ENCODE assay signal across 23 mouse cellular contexts in the genomic region with DNA sequence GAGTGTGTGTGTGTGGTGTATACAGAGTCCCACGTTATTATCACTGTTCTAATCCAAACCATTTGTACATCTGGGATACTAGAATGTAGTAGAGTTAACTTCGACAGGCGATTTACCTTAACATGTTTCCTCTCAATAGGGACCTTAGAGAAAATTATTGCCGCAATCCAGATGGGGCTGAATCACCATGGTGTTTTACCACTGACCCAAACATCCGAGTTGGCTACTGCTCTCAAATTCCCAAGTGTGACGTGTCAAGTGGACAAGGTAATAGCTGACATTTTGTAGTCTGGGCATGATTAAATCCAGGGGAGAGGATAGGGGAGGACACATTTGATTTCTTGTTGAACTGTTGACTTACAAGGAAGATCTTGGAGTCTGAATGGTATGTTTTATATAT. TPM values are rescaled to one million over a fixed set of nuclear protein-coding genes. Genes with fewer than 3 reads are reported as not detected.
A peak's percentile ranks its signal among the peaks of the same experiment; 100 is the strongest.
DNase-seq lines count a peak whose midpoint lies in the region; ATAC-seq and TF ChIP-seq lines count a peak whose summit lies in the region.
"Had no signal": no experiment of that assay in that cellular context is flagged by ENCODE, and none has a peak within 500 bp of the region (broad histone marks: within the 10 kb centered on the region; RNA-seq: fewer than 3 reads in every experiment).

No protein-coding gene starts in this region.

- no peak overlapping the region for H3ac ChIP-seq in myocyte (ENCODE audit: control insufficient read depth, insufficient read length)

- DNase-seq in hindbrain, embryonic 10.5 days (ENCODE audit: low spot score) = peak; percentile 9
- DNase-seq in embryo, embryonic 11 days = peak; percentile 40
- DNase-seq in frontal cortex, postnatal 36 days (ENCODE audit: low spot score in 2 of 2) = no peak
- no peak for DNase-seq in cerebellum, postnatal 10 days
- DNase-seq: adrenal gland, postnatal 14 days; cerebellum, adult 11-12 months; cerebellum, adult 9-10 months; cerebellum, postnatal 36 days; gastrocnemius, postnatal 14 days; heart, adult 2 months; heart, postnatal 14 days; kidney, adult 8-10 months had no signal

- no peak overlapping the region for H3K4me2 ChIP-seq in hindbrain, embryonic 16.5 days (ENCODE audit: low read length)
- peak overlapping the region; percentile 31 for H3K4me2 ChIP-seq in myocyte (ENCODE audit: low read depth)
- H3K4me2 ChIP-seq in kidney, embryonic 14.5 days (replicated peaks; ENCODE audit: low read depth, low read length) = no peak overlapping the region
- H3K4me2 ChIP-seq: embryonic facial prominence, embryonic 15.5 days; forebrain, embryonic 13.5 days; heart, embryonic 11.5 days; heart, embryonic 15.5 days; hindbrain, embryonic 15.5 days had no signal

- no peak for TF ChIP-seq POLR2A in embryonic fibroblast, embryonic 13.5 days (IDR thresholded peaks at IDR 0.05; ENCODE audit: low read depth, low read length)
- TF ChIP-seq POLR2A in myocyte (IDR thresholded peaks at IDR 0.05; ENCODE audit: insufficient read length, low read depth) = no peak

- H3K79me2 ChIP-seq in myocyte (ENCODE audit: control insufficient read depth, insufficient read depth) = no peaks in the 10 kb centered on the region

- H3K9ac ChIP-seq in hindbrain, embryonic 16.5 days (ENCODE audit: low read depth, low read length) = no peak overlapping the region
- H3K9ac ChIP-seq in kidney, embryonic 14.5 days (ENCODE audit: low read depth, low read length) = no peak overlapping the region
- H3K9ac ChIP-seq: embryonic facial prominence, embryonic 15.5 days; forebrain, embryonic 13.5 days; heart, embryonic 15.5 days; hindbrain, embryonic 15.5 days had no signal

- no peak for TF ChIP-seq CTCF in embryonic fibroblast, embryonic 13.5 days (IDR thresholded peaks at IDR 0.05; ENCODE audit: borderline replicate concordance, insufficient read depth, low read length)

- H3K27ac ChIP-seq in hindbrain, embryonic 10.5 days = no peak overlapping the region
- H3K27ac ChIP-seq in hindbrain, embryonic 16.5 days (ENCODE audit: low read depth, low read length) = no peak overlapping the region
- peak overlapping the region; percentile 54; the same call in 1 of the 2 replicates for H3K27ac ChIP-seq in embryonic fibroblast, embryonic 13.5 days (ENCODE audit: insufficient read depth, low read length)
- H3K27ac ChIP-seq in kidney, embryonic 14.5 days (ENCODE audit: low read depth, low read length) = no peak overlapping the region
- H3K27ac ChIP-seq: embryonic facial prominence, embryonic 15.5 days; forebrain, embryonic 13.5 days; heart, adult 2 months; heart, embryonic 15.5 days; hindbrain, embryonic 15.5 days had no signal

- WGBS in hindbrain, embryonic 10.5 days = 65% methylated on average over 6 of the region's 6 CpGs
- WGBS in hindbrain, embryonic 16.5 days = 70% methylated on average over 6 of the region's 6 CpGs
- 60% methylated on average over 6 of the region's 6 CpGs for WGBS in kidney, embryonic 14.5 days

- H3K9me3 ChIP-seq in hindbrain, embryonic 10.5 days = no peaks in the 10 kb centered on the region
- no peaks in the 10 kb centered on the region for H3K9me3 ChIP-seq in hindbrain, embryonic 16.5 days (ENCODE audit: control insufficient read depth, low read length)
- H3K9me3 ChIP-seq in kidney, embryonic 14.5 days (ENCODE audit: control insufficient read depth, low read length) = no peaks in the 10 kb centered on the region
- H3K9me3 ChIP-seq: embryonic facial prominence, embryonic 15.5 days; forebrain, embryonic 13.5 days; heart, embryonic 15.5 days; hindbrain, embryonic 15.5 days had no signal

- H3K27me3 ChIP-seq in hindbrain, embryonic 10.5 days (ENCODE audit: insufficient read depth, poor library complexity, severe bottlenecking) = no peaks in the 10 kb centered on the region
- no peaks in the 10 kb centered on the region for H3K27me3 ChIP-seq in hindbrain, embryonic 16.5 days (replicated peaks; ENCODE audit: control insufficient read depth, insufficient read depth, low read length)
- H3K27me3 ChIP-seq in myocyte (ENCODE audit: control insufficient read depth, insufficient read depth, insufficient read length) = no peaks in the 10 kb centered on the region
- H3K27me3 ChIP-seq in kidney, embryonic 14.5 days (ENCODE audit: control insufficient read depth, insufficient read depth, low read length) = no peaks in the 10 kb centered on the region
- H3K27me3 ChIP-seq: embryonic facial prominence, embryonic 15.5 days; forebrain, embryonic 13.5 days; heart, embryonic 15.5 days; hindbrain, embryonic 15.5 days had no signal

- H3K36me3 ChIP-seq in hindbrain, embryonic 10.5 days = no peaks in the 10 kb centered on the region
- H3K36me3 ChIP-seq in hindbrain, embryonic 16.5 days (ENCODE audit: control insufficient read depth, insufficient read depth, low read length) = no peaks in the 10 kb centered on the region
- H3K36me3 ChIP-seq in myocyte (ENCODE audit: control insufficient read depth, insufficient read depth) = no peaks in the 10 kb centered on the region
- no peaks in the 10 kb centered on the region for H3K36me3 ChIP-seq in kidney, embryonic 14.5 days (ENCODE audit: control insufficient read depth, insufficient read depth, low read length)
- H3K36me3 ChIP-seq: embryonic facial prominence, embryonic 15.5 days; heart, embryonic 15.5 days; hindbrain, embryonic 15.5 days had no signal

- ATAC-seq in hindbrain, embryonic 16.5 days = no peak
- no peak for ATAC-seq in kidney, embryonic 14.5 days (ENCODE audit: low FRiP score, low TSS enrichment)
- ATAC-seq: forebrain, embryonic 13.5 days; inflammation-experienced regulatory T-cells, adult 6 months; intestine, postnatal 0 days had no signal

- H3K4me3 ChIP-seq in hindbrain, embryonic 10.5 days = no peak overlapping the region
- no peak overlapping the region for H3K4me3 ChIP-seq in hindbrain, embryonic 16.5 days (ENCODE audit: low read length)
- no peak overlapping the region for H3K4me3 ChIP-seq in embryonic fibroblast, embryonic 13.5 days (ENCODE audit: insufficient read depth, low read length)
- no peak overlapping the region for H3K4me3 ChIP-seq in myocyte
- H3K4me3 ChIP-seq in kidney, embryonic 14.5 days (ENCODE audit: low read length) = no peak overlapping the region
- H3K4me3 ChIP-seq: embryonic facial prominence, embryonic 15.5 days; forebrain, embryonic 13.5 days; heart, adult 2 months; heart, embryonic 15.5 days; hindbrain, embryonic 15.5 days had no signal

- no peaks in the 10 kb centered on the region for H3K4me1 ChIP-seq in hindbrain, embryonic 10.5 days (replicated peaks)
- no peaks in the 10 kb centered on the region for H3K4me1 ChIP-seq in hindbrain, embryonic 16.5 days (ENCODE audit: control insufficient read depth, insufficient read depth, low read depth, low read length)
- peaks cover 5% of the 10 kb centered on the region; the same call in 1 of the 2 replicates for H3K4me1 ChIP-seq in embryonic fibroblast, embryonic 13.5 days (ENCODE audit: control insufficient read depth, insufficient read depth, low read length)
- H3K4me1 ChIP-seq in kidney, embryonic 14.5 days (ENCODE audit: control insufficient read depth, insufficient read depth, low read length) = no peaks in the 10 kb centered on the region
- H3K4me1 ChIP-seq: embryonic facial prominence, embryonic 15.5 days; forebrain, embryonic 13.5 days; heart, embryonic 15.5 days; hindbrain, embryonic 15.5 days had no signal

TF ChIP-seq in myocyte, 11 proteins besides CTCF, POLR2A, EP300 and RAD21:
- TF ChIP-seq REST (IDR thresholded peaks at IDR 0.05; ENCODE audit: insufficient read depth, insufficient read length) (no peak), SRF (IDR thresholded peaks at IDR 0.05; ENCODE audit: control insufficient read depth, insufficient read length, low read depth) (no peak), CEBPB (IDR thresholded peaks at IDR 0.05; ENCODE audit: insufficient read depth, poor library complexity, severe bottlenecking) (0 out of 2 replicates have a peak, but pooled peaks have one; percentile 42), MYOG (IDR thresholded peaks at IDR 0.05; ENCODE audit: control insufficient read depth in 1 of 3, insufficient read depth in 1 of 3, insufficient read length in 2 of 3, low read depth in 2 of 3) (no peak), MAX (IDR thresholded peaks at IDR 0.05; ENCODE audit: low read depth) (no peak)

RNA-seq across cellular contexts. Expression of a gene that starts 44.7 kb away (rescaled TPM):
- 1.1 and 1.3 TPM in 2 replicates for polyA plus RNA-seq in hindbrain, embryonic 10.5 days (2016; fragmentation: Nextera tagmentation; extraction: Ambion mirVana)
- polyA plus RNA-seq in hindbrain, embryonic 16.5 days (2015; fragmentation: Nextera tagmentation; extraction: Ambion mirVana) = 0.42 and 0.48 TPM in 2 replicates
- 17.1 and 18.6 TPM in 2 replicates for polyA plus RNA-seq in embryonic fibroblast, embryonic 13.5 days (2011; ENCODE audit: insufficient read length, low read depth, missing spikeins)
- polyA plus RNA-seq in myocyte (2012; fragmentation: generic; extraction: Trizol) = 2.1 TPM
- 4.5 and 5.3 TPM in 2 replicates for polyA plus RNA-seq in kidney, embryonic 14.5 days (2014; fragmentation: Nextera tagmentation; extraction: Ambion mirVana)

Comparison
In these comparisons a context has a peak if more than half of its experiments do, and no peak if none do; other contexts are left out.
1. DNase-seq: peak in hindbrain, embryonic 10.5 days (single experiment) and embryo, embryonic 11 days (single experiment); none in frontal cortex, postnatal 36 days (0 of 2) and cerebellum, postnatal 10 days (0 of 2).